Mouse (Mus musculus) right cerebral cortex, adult 2 months (tissue): ENCODE results near the gene Dld.

ENCODE experiments used
- DNase-seq, 2 experiments: peaks; one replicate each; pipeline ENCODE4 v3.0.0; 2021 to 2022; ENCODE audit warnings: low spot score in 2 of 2

The Dld gene

GRCm38 (mm10) chr12:31320817-31321216 is 30.4 kb downstream of the Dld start:
- no peak for DNase-seq

DNA sequence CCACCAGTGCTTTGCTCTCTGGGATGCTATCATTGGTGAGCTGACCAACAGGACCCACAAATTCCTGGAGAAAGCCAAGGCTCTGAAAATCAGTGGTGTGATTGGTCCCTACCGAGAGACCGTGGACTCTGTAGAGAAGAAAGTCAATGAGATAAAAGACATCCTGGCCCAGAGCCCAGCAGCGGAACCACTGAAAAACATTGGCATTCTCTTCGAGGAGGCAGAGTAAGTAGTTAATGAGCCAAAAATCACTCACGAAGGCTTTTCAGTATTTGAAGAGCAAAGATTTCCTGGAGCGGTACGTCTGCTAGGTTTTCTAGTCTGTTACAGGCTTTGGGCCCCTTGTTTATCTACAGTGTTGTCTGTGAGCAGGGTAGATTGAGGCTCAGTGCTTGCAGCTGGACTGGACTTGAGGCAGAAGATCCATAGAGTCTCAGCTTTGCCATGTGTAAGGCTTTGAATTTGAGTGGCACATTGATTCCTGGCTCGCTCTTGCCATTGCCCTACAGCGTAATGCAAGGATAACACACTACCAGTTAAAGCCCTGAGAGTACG is 32.8 kb downstream of the Dld start:
- DNase-seq = no peak

DNA sequence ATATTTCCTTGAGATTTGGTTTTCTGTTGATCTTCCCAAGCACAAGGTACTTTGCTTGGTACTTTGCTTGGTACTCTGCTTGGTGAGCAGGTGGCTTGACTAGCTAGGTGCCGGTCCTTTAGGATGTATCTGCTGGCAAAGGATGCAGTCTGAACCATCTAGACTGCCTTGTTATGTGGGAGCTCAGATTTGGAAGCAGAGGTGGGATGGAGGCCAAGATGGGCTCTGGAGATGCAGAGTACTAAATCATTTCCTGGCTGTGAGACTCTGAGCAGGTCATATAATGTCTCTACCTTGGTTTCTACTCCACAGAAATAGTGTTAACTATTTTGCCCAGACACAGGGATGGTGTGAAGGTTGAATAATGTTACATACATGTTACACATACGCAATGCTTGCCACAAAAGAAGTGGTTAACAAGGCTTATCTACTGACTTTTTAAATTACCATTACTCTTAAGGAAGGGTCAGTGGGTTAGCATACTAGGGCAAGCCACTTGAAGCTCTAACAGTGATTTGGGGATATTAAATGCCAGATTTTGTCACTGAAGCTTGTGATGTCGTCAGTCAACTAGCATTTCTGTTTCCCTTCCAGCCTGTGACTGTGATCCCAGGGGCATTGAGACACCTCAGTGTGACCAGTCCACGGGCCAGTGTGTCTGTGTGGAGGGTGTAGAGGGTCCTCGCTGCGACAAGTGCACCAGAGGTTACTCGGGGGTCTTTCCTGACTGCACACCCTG is 33.4 kb downstream of the Dld start:
- no peak for DNase-seq

- DNase-seq = no peak
These were observed 35.3 kb downstream of the Dld start for GRCm38 (mm10) chr12:31315961-31316360.

DNA sequence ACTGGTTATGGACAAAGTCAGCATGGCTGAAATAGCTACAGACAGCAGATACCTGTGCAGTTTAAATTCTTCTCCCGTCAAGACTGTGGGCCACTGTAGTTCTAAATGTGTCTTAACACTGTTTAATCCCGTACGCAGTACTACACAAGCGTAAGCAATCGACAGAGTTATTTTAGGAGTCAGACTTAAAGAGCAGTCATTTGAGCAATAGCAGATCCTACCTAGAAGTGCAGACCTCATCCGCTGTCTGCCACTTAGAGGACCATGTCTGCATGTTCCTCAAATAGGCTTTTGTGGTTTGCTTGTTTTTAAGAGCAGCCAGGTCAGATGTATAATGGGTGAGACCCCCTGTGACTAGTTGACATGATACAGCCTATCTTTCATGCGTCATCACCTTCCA is 36.9 kb downstream of the Dld start:
- DNase-seq = no peak

GRCm38 (mm10) chr12:31313136-31313535 is 38.1 kb downstream of the Dld start:
- DNase-seq = no peak

GRCm38 (mm10) chr12:31312281-31312680 is 39.0 kb downstream of the Dld start:
- no peak for DNase-seq

DNA sequence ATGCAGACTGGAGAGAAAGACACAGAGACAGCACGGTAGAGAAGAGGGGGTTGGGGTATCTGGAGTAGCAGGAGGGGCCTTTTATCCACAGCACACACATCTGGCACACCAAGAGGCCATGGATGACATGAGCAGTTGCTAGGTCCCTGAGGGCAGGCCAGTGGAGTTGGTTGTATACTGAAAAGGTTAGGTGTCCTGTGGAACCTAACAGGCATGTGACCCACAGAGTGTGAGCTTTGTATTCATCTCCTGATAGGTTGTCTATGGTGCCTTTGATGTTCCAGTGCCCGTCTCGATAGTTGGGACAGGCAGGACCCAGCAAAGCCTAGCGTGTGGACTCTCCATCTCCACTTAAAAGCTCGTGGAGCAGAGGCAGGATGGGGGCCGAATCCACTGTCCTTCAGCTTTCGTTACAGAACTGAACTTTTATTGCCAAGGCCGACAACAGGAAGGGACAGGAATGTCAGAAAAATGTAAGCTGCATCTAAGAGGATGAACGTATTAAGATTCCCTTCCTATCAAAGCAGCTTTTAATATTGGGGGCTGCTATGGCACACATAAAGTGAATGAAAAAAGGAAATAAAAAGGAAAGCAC is 39.5 kb downstream of the Dld start:
- no peak for DNase-seq

DNA sequence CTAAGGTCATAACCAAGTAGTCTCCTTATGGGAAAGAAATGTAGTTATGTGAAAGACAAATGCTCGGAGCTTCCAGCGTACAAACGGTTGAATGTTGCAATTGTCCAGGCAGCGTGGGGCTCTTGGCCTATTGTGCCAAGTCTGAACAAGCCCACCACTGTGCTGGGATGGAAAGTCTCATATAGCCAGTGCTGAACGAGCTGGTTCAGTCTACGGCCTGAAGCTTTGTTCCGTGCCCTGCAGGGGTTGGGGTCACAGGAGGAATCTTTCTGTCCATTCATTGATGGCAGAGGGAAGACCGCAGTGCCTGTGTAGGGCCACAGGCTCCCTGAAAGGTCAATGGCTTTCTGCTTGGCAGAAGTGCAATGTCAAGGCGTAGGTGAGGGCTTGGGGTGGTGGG is 40.6 kb downstream of the Dld start:
- no peak for DNase-seq

DNA sequence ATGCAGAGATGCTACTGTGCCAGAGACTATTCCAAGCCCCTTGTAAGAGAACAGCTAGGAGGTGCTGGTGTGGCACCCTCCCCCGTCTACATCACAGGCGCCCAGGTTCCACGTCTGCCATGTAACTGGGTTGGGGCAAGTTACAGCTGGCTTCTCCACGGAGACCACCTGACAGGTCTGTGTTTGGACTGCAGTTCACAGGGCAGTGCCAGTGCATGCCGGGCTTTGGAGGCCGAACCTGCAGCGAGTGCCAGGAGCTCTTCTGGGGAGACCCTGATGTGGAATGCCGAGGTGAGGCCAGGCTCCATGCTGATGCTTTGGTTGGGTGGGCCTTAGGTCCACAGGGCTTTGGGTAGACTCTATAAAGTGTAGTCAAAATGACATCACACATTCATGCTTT is 43.5 kb downstream of the Dld start:
- DNase-seq = no peak

DNA sequence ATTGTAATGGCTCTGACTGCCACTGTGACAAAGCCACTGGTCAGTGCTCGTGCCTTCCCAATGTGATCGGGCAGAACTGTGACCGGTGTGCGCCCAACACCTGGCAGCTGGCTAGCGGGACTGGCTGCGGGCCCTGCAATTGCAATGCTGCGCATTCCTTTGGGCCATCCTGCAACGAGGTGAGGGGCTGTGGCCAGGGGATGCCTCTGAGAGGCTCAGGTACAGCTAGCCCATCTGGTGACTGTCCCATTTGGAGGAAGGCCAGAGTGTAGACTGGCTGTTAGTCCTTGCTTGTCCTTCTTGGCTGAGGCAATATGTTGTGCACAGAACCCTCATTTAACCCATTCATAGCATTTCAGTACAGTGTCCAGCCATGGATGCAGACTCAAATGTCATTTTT is 44.2 kb downstream of the Dld start:
- DNase-seq = no peak

DNA sequence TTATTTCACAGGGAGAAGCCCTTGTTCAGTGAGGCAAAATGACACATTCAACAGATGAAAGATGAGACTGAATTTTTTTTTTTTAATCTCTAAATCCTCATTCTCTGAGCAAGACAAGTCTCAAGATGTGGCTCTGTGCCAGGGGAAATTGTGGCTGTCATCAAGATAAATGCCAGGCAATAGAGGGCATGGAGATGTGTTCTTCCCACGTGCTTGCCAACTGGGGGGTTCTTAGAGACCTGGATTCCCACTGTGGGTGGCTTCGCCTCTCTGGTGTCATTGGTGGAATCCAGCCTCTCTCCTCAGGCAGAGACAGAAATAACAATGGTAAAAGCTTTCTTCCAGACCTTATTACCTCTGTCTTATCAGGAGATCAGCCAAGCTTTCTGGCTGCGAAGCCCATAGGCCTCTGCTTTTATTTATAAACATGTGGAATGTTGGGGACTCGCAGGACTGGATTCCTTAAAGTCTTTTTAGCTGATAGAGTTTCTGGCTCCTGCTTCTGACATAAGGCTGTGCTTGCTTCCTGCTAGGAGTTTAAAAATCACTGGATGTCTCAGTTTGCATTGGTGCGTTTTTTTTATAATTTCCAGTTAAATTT is 45.1 kb downstream of the Dld start:
- DNase-seq = peak in 1 of 2 experiments; percentile 56

DNA sequence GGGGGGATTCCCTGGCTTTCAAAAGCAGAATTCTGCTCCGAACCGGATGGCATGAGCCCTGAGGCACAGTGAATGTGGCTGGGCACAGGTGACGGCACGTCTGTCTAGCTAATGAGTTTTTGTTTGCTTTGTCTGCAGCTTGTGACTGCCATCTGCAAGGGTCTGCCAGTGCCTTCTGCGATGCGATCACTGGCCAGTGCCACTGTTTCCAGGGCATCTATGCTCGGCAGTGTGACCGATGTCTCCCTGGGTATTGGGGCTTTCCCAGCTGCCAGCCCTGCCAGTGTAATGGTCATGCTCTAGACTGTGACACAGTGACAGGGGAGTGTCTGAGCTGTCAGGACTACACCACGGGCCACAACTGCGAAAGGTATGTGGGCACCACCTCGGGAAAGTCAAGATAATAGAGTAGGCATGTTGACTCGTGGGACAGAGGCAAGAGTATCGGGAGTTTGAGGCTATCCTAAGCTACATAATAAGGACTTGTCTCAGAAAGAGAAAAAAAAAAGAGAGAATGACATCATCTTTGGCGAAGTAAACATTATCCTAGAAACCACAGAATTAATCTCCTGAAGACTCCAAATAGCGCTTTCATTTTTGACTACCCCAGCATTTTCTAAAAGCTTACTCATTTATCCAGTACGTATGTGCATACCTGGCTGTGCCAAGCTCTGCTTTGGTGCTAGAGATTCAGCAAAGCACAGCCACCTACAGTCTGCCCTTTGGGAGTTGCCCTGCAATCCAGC is 48.3 kb downstream of the Dld start:
- no peak for DNase-seq

- no peak for DNase-seq
These were observed 49.0 kb downstream of the Dld start for GRCm38 (mm10) chr12:31302266-31302665.

GRCm38 (mm10) chr12:31300276-31300675 is 51.0 kb downstream of the Dld start:
- DNase-seq = no peak

GRCm38 (mm10) chr12:31299676-31300197 is 51.5 kb downstream of the Dld start:
- DNase-seq = no peak

- DNase-seq = no peak
These were observed 52.1 kb downstream of the Dld start for GRCm38 (mm10) chr12:31299126-31299525.

GRCm38 (mm10) chr12:31298530-31298929 is 52.7 kb downstream of the Dld start:
- no peak for DNase-seq

- DNase-seq = no peak
These were observed 53.1 kb downstream of the Dld start for GRCm38 (mm10) chr12:31298122-31298521.

- DNase-seq = no peak
These were observed 55.2 kb downstream of the Dld start for GRCm38 (mm10) chr12:31296097-31296496.

GRCm38 (mm10) chr12:31295505-31295904 is 55.7 kb downstream of the Dld start:
- no peak for DNase-seq

DNA sequence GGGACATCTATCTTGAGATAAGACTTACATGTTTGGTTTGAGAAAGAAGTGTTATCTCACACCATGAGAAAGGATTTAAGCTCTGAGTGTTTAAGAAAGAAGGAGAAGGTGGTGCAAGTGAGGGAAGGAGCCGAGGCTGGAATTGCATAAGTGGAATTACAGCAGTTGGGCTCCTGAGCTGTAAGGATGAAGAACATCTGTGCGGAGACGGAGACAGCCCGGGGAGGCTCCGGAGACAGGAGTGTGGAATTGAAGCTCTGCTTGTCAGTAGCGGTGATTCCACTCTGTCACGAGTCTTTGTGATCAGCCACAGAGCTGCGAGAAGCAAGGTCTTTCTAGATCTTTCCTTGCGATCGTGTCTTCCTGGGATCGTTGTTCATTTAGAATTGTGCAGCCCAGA is 56.3 kb downstream of the Dld start:
- DNase-seq = no peak
